In the genomic region with DNA sequence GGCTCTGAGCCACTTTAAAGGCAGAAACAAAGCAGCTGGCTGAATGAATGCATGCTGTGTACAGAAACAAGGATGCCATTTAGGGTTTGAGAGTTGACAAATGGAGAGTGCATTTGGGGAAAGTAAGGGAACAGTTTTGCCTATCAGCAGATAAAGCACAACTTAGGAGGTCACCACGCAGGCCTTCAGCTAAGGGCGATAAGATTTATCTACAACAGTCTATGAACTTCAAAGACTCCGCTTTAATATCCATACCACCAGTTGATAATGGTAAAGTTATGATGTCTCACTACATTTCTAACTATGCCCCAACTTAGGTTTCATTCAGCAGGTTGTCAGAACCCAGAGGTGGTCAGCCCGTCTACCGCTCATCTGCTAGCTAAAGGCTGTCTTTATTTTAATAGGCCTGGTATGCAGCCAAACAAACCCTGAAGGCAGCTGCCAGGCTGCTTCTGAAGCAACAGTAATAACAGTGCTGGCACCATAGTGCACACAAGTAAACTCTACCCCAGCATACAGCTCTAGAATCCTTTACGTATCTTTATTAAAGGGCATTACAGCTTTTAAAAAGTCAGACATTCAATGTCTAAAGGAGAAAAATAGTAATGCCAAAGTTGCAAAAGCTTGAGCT, we compare ENCODE assay signal across 22 mouse cellular contexts. TPM values are rescaled to one million over a fixed set of nuclear protein-coding genes. Genes with fewer than 3 reads are reported as not detected.
DNase-seq lines count a peak whose midpoint lies in the region; ATAC-seq and TF ChIP-seq lines count a peak whose summit lies in the region.
"Had no signal": no experiment of that assay in that cellular context is flagged by ENCODE, and none has a peak within 500 bp of the region (broad histone marks: within the 10 kb centered on the region; RNA-seq: fewer than 3 reads in every experiment).

No protein-coding gene starts in this region.

- TF ChIP-seq CTCF in heart, adult 2 months (IDR thresholded peaks at IDR 0.05) = no peak
- no peak for TF ChIP-seq CTCF in gastrocnemius, adult 2 months (IDR thresholded peaks at IDR 0.05)

- intact Hi-C loops in heart, adult 2 months (cut with DNase I) = no loop called here
- intact Hi-C loops in gastrocnemius, adult 2 months (cut with DNase I) = no loop called here

- H3K27ac ChIP-seq in intestine, embryonic 14.5 days (ENCODE audit: low read depth) = no peak overlapping the region
- H3K27ac ChIP-seq in intestine, embryonic 15.5 days = no peak overlapping the region
- H3K27ac ChIP-seq in heart, adult 2 months = no peak overlapping the region
- no peak overlapping the region for H3K27ac ChIP-seq in gastrocnemius, adult 2 months
- H3K27ac ChIP-seq: heart, embryonic 13.5 days; neural tube, embryonic 15.5 days had no signal

- peaks cover 3% of the 10 kb centered on the region; the same call in 1 of the 2 replicates for H3K36me3 ChIP-seq in intestine, embryonic 14.5 days (ENCODE audit: control insufficient read depth, insufficient read depth, low read length)
- H3K36me3 ChIP-seq in intestine, embryonic 15.5 days = no peaks in the 10 kb centered on the region
- H3K36me3 ChIP-seq in heart, adult 2 months (ENCODE audit: control insufficient read depth, insufficient read depth, low read length) = no peaks in the 10 kb centered on the region
- H3K36me3 ChIP-seq: neural tube, embryonic 15.5 days had no signal

- H3K9ac ChIP-seq in intestine, embryonic 14.5 days (ENCODE audit: low read length) = no peak overlapping the region
- H3K9ac ChIP-seq in intestine, embryonic 15.5 days = no peak overlapping the region
- no peak overlapping the region for H3K9ac ChIP-seq in heart, adult 2 months (ENCODE audit: low read depth, low read length)
- H3K9ac ChIP-seq: heart, embryonic 13.5 days; neural tube, embryonic 15.5 days had no signal

- H3K4me1 ChIP-seq in intestine, embryonic 14.5 days (replicated peaks; ENCODE audit: control insufficient read depth, insufficient read depth, low read length) = no peaks in the 10 kb centered on the region
- no peaks in the 10 kb centered on the region for H3K4me1 ChIP-seq in intestine, embryonic 15.5 days (replicated peaks)
- no peaks in the 10 kb centered on the region for H3K4me1 ChIP-seq in heart, adult 2 months (ENCODE audit: control insufficient read depth, insufficient read depth, low read length)
- H3K4me1 ChIP-seq: neural tube, embryonic 15.5 days had no signal

- H3K4me2 ChIP-seq in intestine, embryonic 14.5 days (ENCODE audit: low read length) = no peak overlapping the region
- no peak overlapping the region for H3K4me2 ChIP-seq in intestine, embryonic 15.5 days (replicated peaks)
- H3K4me2 ChIP-seq: heart, embryonic 13.5 days; midbrain, embryonic 11.5 days; neural tube, embryonic 15.5 days had no signal

- ATAC-seq in intestine, embryonic 14.5 days (replicated peaks; ENCODE audit: low FRiP score, low TSS enrichment, low read depth) = no peak
- no peak for ATAC-seq in intestine, embryonic 15.5 days
- peak; percentile 39 for ATAC-seq in erythroid progenitor cell, adult 5-6 weeks (replicated peaks; ENCODE audit: low FRiP score, poor library complexity, severe bottlenecking)
- peak; percentile 76 for ATAC-seq in megakaryocyte-erythroid progenitor cell, adult 5-6 weeks (replicated peaks; ENCODE audit: low FRiP score, low TSS enrichment, poor library complexity, severe bottlenecking)
- ATAC-seq: intestine, postnatal 0 days had no signal

- H3K79me2 ChIP-seq in heart, adult 2 months (replicated peaks; ENCODE audit: control insufficient read depth, insufficient read depth, low read length) = no peaks in the 10 kb centered on the region

- DNase-seq in embryo, embryonic 10.5 days (ENCODE audit: low spot score) = peak; percentile 4
- DNase-seq in embryo, embryonic 9.5 days (ENCODE audit: extremely low spot score) = no peak
- peak; percentile 41 for DNase-seq in intestine, embryonic 14.5 days (ENCODE audit: low spot score)
- no peak for DNase-seq in heart, adult 2 months
- no peak for DNase-seq in gastrocnemius, adult 2 months
- DNase-seq: adrenal gland, adult 8-10 months; cerebellum, adult 8-10 months; layer of hippocampus, postnatal 36 days; lung, adult 18-20 months; lung, postnatal 36 days; right cerebral cortex, postnatal 25 days; thymus, postnatal 4 days had no signal

- TF ChIP-seq POLR2A in heart, adult 2 months (IDR thresholded peaks at IDR 0.05; ENCODE audit: insufficient read depth, low read depth, low read length) = no peak

- H3K4me3 ChIP-seq in intestine, embryonic 14.5 days (ENCODE audit: low read depth, low read length) = no peak overlapping the region
- H3K4me3 ChIP-seq in intestine, embryonic 15.5 days (replicated peaks) = no peak overlapping the region
- H3K4me3 ChIP-seq in heart, adult 2 months = no peak overlapping the region
- H3K4me3 ChIP-seq in gastrocnemius, adult 2 months = no peak overlapping the region
- H3K4me3 ChIP-seq: heart, embryonic 13.5 days; neural tube, embryonic 15.5 days had no signal

- no peaks in the 10 kb centered on the region for H3K27me3 ChIP-seq in intestine, embryonic 14.5 days (replicated peaks; ENCODE audit: control insufficient read depth, insufficient read depth, low read length)
- no peaks in the 10 kb centered on the region for H3K27me3 ChIP-seq in intestine, embryonic 15.5 days (replicated peaks)
- H3K27me3 ChIP-seq in heart, adult 2 months (ENCODE audit: control insufficient read depth, insufficient read depth, low read length) = no peaks in the 10 kb centered on the region
- H3K27me3 ChIP-seq: CH12.LX; heart, embryonic 13.5 days; neural tube, embryonic 15.5 days had no signal

- TF ChIP-seq EP300 in heart, adult 2 months (IDR thresholded peaks at IDR 0.05; ENCODE audit: insufficient read depth, low read depth, low read length) = no peak

- WGBS in intestine, embryonic 14.5 days = 81% methylated on average over 6 of the region's 6 CpGs
- 78% methylated on average over 6 of the region's 6 CpGs for WGBS in intestine, embryonic 15.5 days
- WGBS in heart, adult 2 months = 53% methylated on average over 6 of the region's 6 CpGs

- no peaks in the 10 kb centered on the region for H3K9me3 ChIP-seq in intestine, embryonic 14.5 days (ENCODE audit: control insufficient read depth, low read length)
- no peaks in the 10 kb centered on the region for H3K9me3 ChIP-seq in intestine, embryonic 15.5 days
- H3K9me3 ChIP-seq: heart, embryonic 13.5 days; neural tube, embryonic 15.5 days had no signal

RNA-seq across cellular contexts. Expression of gene Cldn20, which starts 4.4 kb away (rescaled TPM):
- 0.30 TPM in 1 of 2 replicates, not detected in the other for polyA plus RNA-seq in intestine, embryonic 14.5 days (2014; fragmentation: Nextera tagmentation; extraction: Ambion mirVana)
- polyA plus RNA-seq in intestine, embryonic 15.5 days (2015; fragmentation: Nextera tagmentation; extraction: Ambion mirVana) = not detected in 2 replicates
- total RNA-seq in erythroid progenitor cell, adult 5-6 weeks (2015; ENCODE audit: low replicate concordance) = not detected in 2 replicates
- total RNA-seq in erythroid progenitor cell, adult 5-6 weeks (2017; ENCODE audit: low replicate concordance) = not detected in 2 replicates
- total RNA-seq in megakaryocyte-erythroid progenitor cell, adult 5-6 weeks (2014; fragmentation: Nextera tagmentation) = not detected in 2 replicates
- total RNA-seq in megakaryocyte-erythroid progenitor cell, adult 5-6 weeks (2017) = 1.3 TPM in 1 of 2 replicates, not detected in the other
- not detected for total RNA-seq in heart, adult 2 months (2021)
- polyA plus RNA-seq in heart, adult 2 months (2012; rRNA removed) = 0.37 TPM in 1 of 2 replicates, not detected in the other
- total RNA-seq in gastrocnemius, adult 2 months (2021) = not detected
- total RNA-seq: CH12.LX; hematopoietic stem cell, adult 5-6 weeks had no signal
- polyA plus RNA-seq: heart, embryonic 13.5 days; intestine, postnatal 0 days; kidney, embryonic 16.5 days; midbrain, embryonic 11.5 days; neural tube, embryonic 15.5 days had no signal

RNA-seq across cellular contexts. Expression of gene Tfb1m, which starts 29.6 kb away (rescaled TPM):
- polyA plus RNA-seq in intestine, embryonic 14.5 days (2014; fragmentation: Nextera tagmentation; extraction: Ambion mirVana) = 18.2 and 18.6 TPM in 2 replicates
- polyA plus RNA-seq in intestine, embryonic 15.5 days (2015; fragmentation: Nextera tagmentation; extraction: Ambion mirVana) = 17.7 and 18.4 TPM in 2 replicates
- total RNA-seq in erythroid progenitor cell, adult 5-6 weeks (2015; ENCODE audit: low replicate concordance) = 16.2 and 18.4 TPM in 2 replicates
- total RNA-seq in erythroid progenitor cell, adult 5-6 weeks (2017; ENCODE audit: low replicate concordance) = 7.6 and 17.2 TPM in 2 replicates
- total RNA-seq in megakaryocyte-erythroid progenitor cell, adult 5-6 weeks (2014; fragmentation: Nextera tagmentation) = 25.2 and 27.2 TPM in 2 replicates
- total RNA-seq in megakaryocyte-erythroid progenitor cell, adult 5-6 weeks (2017) = 18.2 and 20.5 TPM in 2 replicates
- 10 to 100 TPM in 1 of 2 experiments, 1 to 10 TPM in 1; 9.7 to 11.0 TPM for total RNA-seq in heart, adult 2 months (2021)
- polyA plus RNA-seq in heart, adult 2 months (2012; rRNA removed) = 4.8 and 8.2 TPM in 2 replicates
- total RNA-seq in gastrocnemius, adult 2 months (2021) = 10 to 100 TPM in 1 of 2 experiments, 1 to 10 TPM in 1; 8.0 to 11.6 TPM

Comparison
In these comparisons a context has a peak if more than half of its experiments do, and no peak if none do; other contexts are left out.
1. DNase-seq: peak in embryo, embryonic 10.5 days (single experiment) and intestine, embryonic 14.5 days (single experiment); none in embryo, embryonic 9.5 days (single experiment), heart, adult 2 months (0 of 2) and gastrocnemius, adult 2 months (single experiment).
2. ATAC-seq: peak in erythroid progenitor cell, adult 5-6 weeks (single experiment) and megakaryocyte-erythroid progenitor cell, adult 5-6 weeks (single experiment); none in intestine, embryonic 14.5 days (single experiment) and intestine, embryonic 15.5 days (single experiment).